Mouse (Mus musculus): Measurements from ENCODE around the gene Slc25a44.

GRCm38 (mm10) chr3:88437454-88437853 is 12.5 kb upstream of the Slc25a44 start:
- TF ChIP-seq GATA1 (IDR thresholded peaks at IDR 0.05; ENCODE audit: low read length): no peak
- no peak for TF ChIP-seq TAL1 (IDR thresholded peaks at IDR 0.05; ENCODE audit: low read length)
